Mouse (Mus musculus): ENCODE results near the gene Nudc. TPM values are rescaled to one million over a fixed set of nuclear protein-coding genes. Genes with fewer than 3 reads are reported as not detected.

Nudc gene
- total and polyA plus RNA-seq, 3 experiments: 57.3 to 176 (median 157) TPM

GRCm38 (mm10) chr4:133491800-133492199, 54.0 kb downstream of the Nudc start:
- peak; percentile 49 for DNase-seq

GRCm38 (mm10) chr4:133489489-133490245, 56.1 kb downstream of the Nudc start:
- no peak for DNase-seq

GRCm38 (mm10) chr4:133488619-133489392, 57.0 kb downstream of the Nudc start:
- no peak for DNase-seq

- no peak for DNase-seq
Observed at GRCm38 (mm10) chr4:133486673-133487357, 59.0 kb downstream of the Nudc start.

- no peak for DNase-seq
Observed at GRCm38 (mm10) chr4:133485691-133486425, 59.9 kb downstream of the Nudc start.

GRCm38 (mm10) chr4:133484266-133485025, 61.4 kb downstream of the Nudc start:
- DNase-seq: peak; percentile 34

Small RNA genes within 50 kb of the gene (microRNA-seq; reads per million reads assigned to microRNA genes)
- gene Gm23158: 0 reads per million in 2 experiments

Other genes starting within 250 kb of the Nudc start
- 10 to 100 TPM; 56.3 to 56.9 TPM for gene Wdtc1, start 192.5 kb downstream of the Nudc start, total RNA-seq (2021)
- gene Wdtc1, start 192.5 kb downstream of the Nudc start, polyA plus RNA-seq (2012; rRNA removed): 75.2 and 83.0 TPM in 2 replicates
- 10 to 100 TPM; 57.8 to 69.0 TPM for gene Slc9a1, start 176.3 kb downstream of the Nudc start, total RNA-seq (2021)
- 104 and 127 TPM in 2 replicates for gene Slc9a1, start 176.3 kb downstream of the Nudc start, polyA plus RNA-seq (2012; rRNA removed)
- gene Tent5b, start 65.9 kb downstream of the Nudc start, total RNA-seq (2021): 10 to 100 TPM in 1 of 2 experiments, 1 to 10 TPM in 1; 1.7 to 14.7 TPM
- gene Tent5b, start 65.9 kb downstream of the Nudc start, polyA plus RNA-seq (2012; rRNA removed): 3.0 and 7.2 TPM in 2 replicates
- 1 to 10 TPM; 4.4 to 7.5 TPM for gene Trnp1, start 47.4 kb downstream of the Nudc start, total RNA-seq (2021)
- gene Trnp1, start 47.4 kb downstream of the Nudc start, polyA plus RNA-seq (2012; rRNA removed): 7.4 and 11.4 TPM in 2 replicates
- 1 to 10 TPM; 1.8 to 2.1 TPM for gene Kdf1, start 27.0 kb downstream of the Nudc start, total RNA-seq (2021)
- 4.4 and 5.3 TPM in 2 replicates for gene Kdf1, start 27.0 kb downstream of the Nudc start, polyA plus RNA-seq (2012; rRNA removed)
- 10 to 100 TPM; 39.9 to 65.5 TPM for gene Nr0b2, start 7.4 kb upstream of the Nudc start, total RNA-seq (2021)
- 251 and 295 TPM in 2 replicates for gene Nr0b2, start 7.4 kb upstream of the Nudc start, polyA plus RNA-seq (2012; rRNA removed)
- gene Gpatch3, start 28.7 kb upstream of the Nudc start, total RNA-seq (2021): 1 to 10 TPM; 6.0 to 7.5 TPM
- 8.5 and 13.1 TPM in 2 replicates for gene Gpatch3, start 28.7 kb upstream of the Nudc start, polyA plus RNA-seq (2012; rRNA removed)
- 10 to 100 TPM; 16.5 to 18.5 TPM for gene Gpn2, start 38.4 kb upstream of the Nudc start, total RNA-seq (2021)
- gene Gpn2, start 38.4 kb upstream of the Nudc start, polyA plus RNA-seq (2012; rRNA removed): 63.3 and 82.5 TPM in 2 replicates
- gene Sfn, start 56.2 kb upstream of the Nudc start, total RNA-seq (2021): 1 to 10 TPM; 1.4 to 1.8 TPM
- gene Sfn, start 56.2 kb upstream of the Nudc start, polyA plus RNA-seq (2012; rRNA removed): 2.1 and 3.0 TPM in 2 replicates
- 10 to 100 TPM; 18.4 to 24.8 TPM for gene Zdhhc18, start 104.2 kb upstream of the Nudc start, total RNA-seq (2021)
- 31.0 and 32.9 TPM in 2 replicates for gene Zdhhc18, start 104.2 kb upstream of the Nudc start, polyA plus RNA-seq (2012; rRNA removed)
- 10 to 100 TPM; 13.0 to 19.7 TPM for gene Pigv, start 126.7 kb upstream of the Nudc start, total RNA-seq (2021)
- gene Pigv, start 126.7 kb upstream of the Nudc start, polyA plus RNA-seq (2012; rRNA removed): 13.4 and 14.0 TPM in 2 replicates
- gene Arid1a, start 210.8 kb upstream of the Nudc start, total RNA-seq (2021): 10 to 100 TPM; 45.9 to 48.6 TPM
- 69.7 and 74.0 TPM in 2 replicates for gene Arid1a, start 210.8 kb upstream of the Nudc start, polyA plus RNA-seq (2012; rRNA removed)

Data from adrenal gland, adult 2 months (tissue).